ENCODE assay signal across 19 mouse cellular contexts in genomic region chr13:115696197-115696596, GRCm38 (mm10).
"Had no signal": no experiment of that assay in that cellular context is flagged by ENCODE, and none has a peak within 500 bp of the region (broad histone marks: within the 10 kb centered on the region; RNA-seq: fewer than 3 reads in every experiment).

No protein-coding gene starts in this region.

- H3K36me3 ChIP-seq: liver, embryonic 13.5 days; neural tube, embryonic 12.5 days had no signal

- H3K9me3 ChIP-seq: liver, embryonic 13.5 days; neural tube, embryonic 12.5 days had no signal

- DNase-seq: kidney, adult 2 months; kidney, postnatal 36 days; layer of hippocampus, postnatal 36 days; liver, embryonic 13.5 days; lung, adult 2 months; midbrain, embryonic 14.5 days; right cerebral cortex, adult 18-20 months; right cerebral cortex, postnatal 14 days; right cerebral cortex, postnatal 4 days; thymus, adult 2 months; thymus, postnatal 14 days; thymus, postnatal 4 days had no signal

- H3K4me3 ChIP-seq: left cerebral cortex, adult 2 months; liver, embryonic 13.5 days; megakaryocyte, embryonic 14.5 days; neural tube, embryonic 12.5 days had no signal

- H3K4me1 ChIP-seq: liver, embryonic 13.5 days; megakaryocyte, embryonic 14.5 days; neural tube, embryonic 12.5 days had no signal

- H3K9ac ChIP-seq: liver, embryonic 13.5 days; neural tube, embryonic 12.5 days had no signal

- H3K4me2 ChIP-seq: liver, embryonic 13.5 days; midbrain, embryonic 11.5 days; neural tube, embryonic 12.5 days had no signal

- H3K27me3 ChIP-seq: liver, embryonic 13.5 days; megakaryocyte, embryonic 14.5 days had no signal

- H3K27ac ChIP-seq: kidney, postnatal 0 days; left cerebral cortex, adult 2 months; liver, embryonic 13.5 days; macrophage; neural tube, embryonic 12.5 days; stomach, postnatal 0 days had no signal
